Mouse (Mus musculus): ENCODE data around the gene Tmem132c. TPM values are rescaled to one million over a fixed set of nuclear protein-coding genes. Genes with fewer than 3 reads are reported as not detected.
"Not testable (repeated sequence)": the region's sequence is repeated elsewhere in the genome, so short reads cannot be mapped to it uniquely, and the experiment has no call there.

Gene Tmem132c
- total RNA-seq, 2 experiments from 2014 or later: 5.3 to 7.4 TPM

DNA sequence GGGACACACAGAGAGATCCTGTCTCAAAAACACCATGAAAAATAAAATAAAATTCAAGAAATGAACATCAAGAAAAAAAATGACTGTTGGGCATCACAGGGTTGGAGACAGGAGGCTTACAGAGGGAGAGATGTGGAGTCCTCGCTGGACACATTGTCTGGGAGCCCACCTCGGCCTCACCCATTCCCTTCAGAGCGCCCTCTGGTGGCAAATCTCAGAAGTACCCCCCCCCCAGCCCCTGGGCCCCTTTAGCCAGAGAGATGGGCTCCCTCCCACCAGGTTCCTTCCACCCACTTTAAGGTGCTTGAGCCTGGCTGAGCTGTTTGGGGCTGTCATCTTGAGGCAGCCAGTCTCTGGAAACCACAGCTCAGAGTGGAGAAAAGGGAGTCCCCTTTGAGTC is 99.5 kb downstream of the Tmem132c start:
- DNase-seq (ENCODE audit: low spot score in 2 of 2): no peak

DNA sequence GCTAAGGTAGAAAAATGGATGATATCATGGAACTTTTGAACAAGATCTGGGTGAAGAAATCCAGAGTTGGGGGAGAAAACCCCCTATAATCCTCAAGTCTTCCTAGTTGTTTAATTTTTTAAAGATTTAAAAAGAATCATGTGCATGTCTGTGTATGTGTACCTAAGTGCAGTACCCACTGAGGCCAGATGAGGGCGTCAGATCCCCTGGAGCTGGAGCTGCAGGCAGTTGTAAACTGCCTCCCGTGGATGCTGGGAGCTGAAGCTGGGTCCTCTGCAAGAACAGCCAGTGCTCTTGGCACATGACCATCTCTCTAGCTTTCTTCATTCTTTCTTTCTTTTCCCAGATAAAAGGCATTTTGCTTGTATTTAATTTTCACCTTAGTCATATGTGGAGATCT is 103.1 kb downstream of the Tmem132c start:
- no peak for DNase-seq (ENCODE audit: low spot score in 2 of 2)

DNA sequence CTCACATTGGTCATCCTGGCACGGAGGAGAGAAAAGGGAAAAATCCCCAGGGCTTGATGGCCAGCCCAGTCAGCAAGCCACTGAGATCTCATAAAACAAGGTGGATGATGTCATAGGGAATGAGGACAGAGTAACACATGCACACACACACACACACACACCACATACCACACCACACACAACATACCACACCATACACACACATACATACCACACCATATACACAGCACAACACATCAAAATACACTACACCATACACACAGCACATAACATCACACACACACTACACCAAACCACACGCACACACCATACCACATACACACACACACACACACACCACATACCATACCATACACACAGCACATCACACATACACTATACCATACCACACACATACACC is 104.8 kb downstream of the Tmem132c start:
- DNase-seq (ENCODE audit: low spot score in 2 of 2): no peak

- no peak for DNase-seq (ENCODE audit: low spot score in 2 of 2)
These were observed 105.6 kb downstream of the Tmem132c start for GRCm38 (mm10) chr5:127347053-127347748.

GRCm38 (mm10) chr5:127349221-127350065 is 107.8 kb downstream of the Tmem132c start:
- DNase-seq (ENCODE audit: low spot score in 2 of 2): no peak

DNA sequence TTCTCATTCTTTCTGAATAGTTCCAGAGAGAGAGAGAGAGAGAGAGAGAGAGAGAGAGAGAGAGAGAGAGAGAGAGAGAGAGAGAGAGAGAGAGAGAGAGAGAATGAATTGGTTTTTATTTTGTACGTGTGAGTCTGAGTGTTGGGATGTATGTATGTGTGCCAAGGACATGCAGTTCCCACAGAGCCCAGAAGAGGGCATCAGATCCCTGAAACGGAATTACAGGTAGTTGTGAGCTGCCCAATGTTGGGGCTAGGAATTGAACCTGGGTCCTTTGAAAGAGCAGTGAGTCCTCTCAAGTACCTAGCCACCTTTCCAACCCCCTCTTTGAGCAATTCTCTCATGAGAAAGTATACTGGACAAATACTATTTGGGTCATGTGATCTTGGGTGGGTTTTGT is 111.4 kb downstream of the Tmem132c start:
- no peak for DNase-seq (ENCODE audit: low spot score in 2 of 2)

GRCm38 (mm10) chr5:127355836-127356235 is 114.2 kb downstream of the Tmem132c start:
- no peak for DNase-seq (ENCODE audit: low spot score in 2 of 2)

- DNase-seq (ENCODE audit: low spot score in 2 of 2): not testable (repeated sequence)
These were observed 116.3 kb downstream of the Tmem132c start for GRCm38 (mm10) chr5:127357878-127358277.

DNA sequence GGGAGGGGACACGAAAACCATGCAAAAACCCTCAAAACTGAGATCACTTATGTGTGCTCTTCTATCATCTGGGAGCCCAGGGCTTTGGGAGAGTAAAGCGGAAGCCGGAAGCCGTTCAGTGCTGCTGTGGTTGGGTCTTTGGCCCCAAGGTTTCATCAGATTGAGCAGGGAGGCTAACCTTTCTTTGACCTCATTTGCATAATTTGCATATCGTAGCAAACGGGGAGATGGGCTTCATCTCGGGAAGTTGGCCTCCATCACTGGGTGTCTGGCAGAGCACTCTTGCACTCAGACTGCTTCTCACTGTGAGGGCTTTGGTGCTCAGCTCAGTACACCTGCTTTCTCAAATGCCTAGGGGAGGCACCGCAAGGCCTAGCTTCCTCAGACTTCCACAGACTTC is 119.5 kb downstream of the Tmem132c start:
- no peak for DNase-seq (ENCODE audit: low spot score in 2 of 2)

- DNase-seq (ENCODE audit: low spot score in 2 of 2): no peak
These were observed 123.5 kb downstream of the Tmem132c start for GRCm38 (mm10) chr5:127365061-127365460.

- DNase-seq (ENCODE audit: low spot score in 2 of 2): no peak
These were observed 126.6 kb downstream of the Tmem132c start for GRCm38 (mm10) chr5:127368191-127368590.

DNA sequence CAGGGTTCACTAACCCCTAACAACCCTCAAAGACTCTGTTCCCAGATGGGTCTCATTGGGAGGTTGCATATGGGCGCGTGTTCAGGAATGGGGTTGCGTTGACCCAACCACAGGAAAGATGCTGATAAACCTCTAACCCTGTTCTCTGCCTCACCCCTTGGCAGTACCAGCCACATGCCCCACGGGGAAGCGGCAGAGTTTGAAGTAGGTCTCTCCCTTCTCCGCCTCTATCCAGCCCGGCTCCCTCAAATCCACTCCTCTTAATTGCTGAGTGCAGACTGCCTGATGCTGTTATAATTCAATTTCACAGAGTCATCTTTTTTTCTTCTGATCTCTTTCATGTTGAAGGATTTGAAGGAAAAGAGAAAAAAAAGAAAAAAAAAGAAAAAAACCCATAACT is 128.2 kb downstream of the Tmem132c start:
- DNase-seq (ENCODE audit: low spot score in 2 of 2): no peak

DNA sequence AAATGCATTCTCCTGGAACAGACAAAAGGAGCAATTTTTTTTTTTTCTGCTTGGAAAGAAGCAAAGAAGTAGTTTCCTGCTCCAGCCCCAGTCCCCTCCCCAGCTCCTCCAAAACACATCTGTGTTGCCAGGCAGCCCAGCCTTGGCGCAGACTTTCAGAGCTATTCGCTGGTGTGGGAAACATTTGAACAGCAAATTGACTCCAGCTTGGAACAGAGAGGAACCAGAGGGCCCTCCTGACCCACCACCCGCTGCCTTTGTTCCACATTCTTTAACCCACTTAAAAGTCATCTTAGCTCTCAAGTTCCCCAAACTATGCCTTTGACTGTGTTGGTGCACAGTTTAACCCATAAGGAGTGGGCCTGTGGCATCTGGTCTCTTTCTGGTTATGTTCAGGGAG is 128.9 kb downstream of the Tmem132c start:
- peak; percentile 36 to 50 for DNase-seq (ENCODE audit: low spot score in 2 of 2)

- no peak for DNase-seq (ENCODE audit: low spot score in 2 of 2)
These were observed 132.6 kb downstream of the Tmem132c start for GRCm38 (mm10) chr5:127374251-127374650.

- DNase-seq (ENCODE audit: low spot score in 2 of 2): no peak
These were observed 134.0 kb downstream of the Tmem132c start for GRCm38 (mm10) chr5:127375654-127376053.

DNA sequence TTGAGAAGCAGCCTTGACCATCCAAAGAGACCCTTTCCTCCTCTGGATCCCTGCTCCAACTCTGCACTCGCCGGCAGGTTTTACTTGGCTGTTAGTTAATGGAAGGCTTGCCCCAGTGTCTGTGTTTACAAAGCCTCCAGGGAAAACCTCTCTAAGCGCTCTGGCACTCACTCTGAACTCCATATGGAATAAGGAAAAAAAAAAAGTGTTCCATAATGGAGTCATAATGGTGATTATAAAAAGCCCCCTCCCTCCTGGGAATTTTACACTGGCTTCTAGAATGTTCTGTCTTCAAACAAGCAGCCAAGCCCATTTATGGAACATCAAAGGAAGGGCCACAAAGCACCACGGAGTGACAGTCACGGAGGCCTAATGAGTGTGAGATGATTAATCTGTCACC is 136.9 kb downstream of the Tmem132c start:
- no peak for DNase-seq (ENCODE audit: low spot score in 2 of 2)

DNA sequence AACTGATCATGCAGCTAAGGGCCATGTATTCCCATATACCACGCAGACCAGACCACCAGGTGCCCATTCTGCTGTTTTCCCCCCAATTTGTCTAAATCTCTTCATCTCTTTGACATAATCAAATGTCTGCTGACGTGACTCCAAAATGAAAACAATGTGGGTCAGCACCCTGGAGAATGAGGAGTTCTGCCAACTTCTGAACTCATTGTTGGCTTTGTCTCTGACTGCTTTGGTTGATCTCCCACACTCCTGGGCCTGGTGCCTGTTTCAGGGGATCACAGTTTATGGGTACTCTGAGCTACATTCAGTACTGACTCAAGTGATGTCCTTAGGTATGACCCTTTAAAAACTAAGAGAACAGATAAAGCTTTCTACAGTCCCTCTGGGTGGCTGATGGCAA is 137.7 kb downstream of the Tmem132c start:
- DNase-seq (ENCODE audit: low spot score in 2 of 2): no peak

DNA sequence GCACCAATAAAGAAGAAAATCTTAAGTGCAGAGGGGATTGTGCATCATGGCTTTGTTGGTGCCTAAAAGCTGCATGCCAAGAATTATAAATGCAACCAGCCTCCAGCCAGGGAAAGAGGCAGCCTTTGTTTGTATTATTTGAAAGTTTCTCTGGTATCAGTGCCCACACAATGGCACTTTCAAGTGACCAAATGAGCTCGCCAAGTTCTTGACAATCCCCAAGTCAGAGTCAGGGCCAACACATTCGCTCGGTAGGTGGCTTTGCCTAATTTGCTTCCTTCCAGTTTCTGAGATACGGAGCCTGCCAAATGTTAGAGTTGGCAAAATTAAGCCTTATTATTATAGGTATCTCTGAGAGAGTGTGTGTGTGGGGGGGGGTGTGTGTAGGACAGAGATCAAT is 139.6 kb downstream of the Tmem132c start:
- peak in 1 of 2 experiments; percentile 32 for DNase-seq (ENCODE audit: low spot score in 2 of 2)

- no peak for DNase-seq (ENCODE audit: low spot score in 2 of 2)
These were observed 141.0 kb downstream of the Tmem132c start for GRCm38 (mm10) chr5:127382571-127382970.

GRCm38 (mm10) chr5:127391187-127391586 is 149.6 kb downstream of the Tmem132c start:
- no peak for DNase-seq (ENCODE audit: low spot score in 2 of 2)

- no peak for DNase-seq (ENCODE audit: low spot score in 2 of 2)
These were observed 155.3 kb downstream of the Tmem132c start for GRCm38 (mm10) chr5:127396889-127397288.

DNA sequence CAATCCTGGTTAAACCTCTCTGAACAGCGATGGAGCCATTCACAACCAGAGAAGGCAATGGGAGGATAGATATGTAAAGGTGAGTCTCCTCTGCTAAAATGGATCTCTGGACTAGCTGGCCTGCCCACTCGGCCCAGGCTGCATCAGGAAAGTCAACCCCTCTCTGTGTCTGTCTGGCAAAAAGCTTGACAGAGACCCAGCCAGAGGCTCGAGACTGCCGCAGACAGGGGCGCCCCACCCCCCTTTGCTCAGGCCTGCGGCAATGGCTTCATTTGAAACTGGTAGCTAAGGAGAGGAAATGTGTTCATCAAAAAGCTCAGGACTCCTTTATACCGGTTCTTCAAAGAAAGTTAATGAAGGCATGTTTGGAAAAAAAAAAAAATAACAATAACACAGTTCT is 156.4 kb downstream of the Tmem132c start:
- DNase-seq (ENCODE audit: low spot score in 2 of 2): no peak
